Mouse (Mus musculus): Measurements from ENCODE around the gene Speer4e. TPM values are rescaled to one million over a fixed set of nuclear protein-coding genes. Genes with fewer than 3 reads are reported as not detected.
"Not testable (repeated sequence)": the region's sequence is repeated elsewhere in the genome, so short reads cannot be mapped to it uniquely, and the experiment has no call there.

Speer4e gene
- not detected in 2 replicates for polyA plus RNA-seq (2014; fragmentation: Nextera tagmentation; extraction: Ambion mirVana)

- H3K27me3 ChIP-seq (replicated peaks; ENCODE audit: control insufficient read depth, insufficient read depth, low read length); ATAC-seq (ENCODE audit: low read depth); H3K9me3 ChIP-seq (ENCODE audit: control insufficient read depth, low read length); H3K4me2 ChIP-seq (ENCODE audit: low read depth, low read length); H3K4me3 ChIP-seq (ENCODE audit: low read depth, low read length); H3K27ac ChIP-seq (replicated peaks; ENCODE audit: low read depth, low read length); H3K36me3 ChIP-seq (ENCODE audit: control insufficient read depth, insufficient read depth, low read length); H3K4me1 ChIP-seq (ENCODE audit: control insufficient read depth, insufficient read depth, low read length); DNase-seq (ENCODE audit: low spot score); H3K9ac ChIP-seq (ENCODE audit: low read depth, low read length): not testable (repeated sequence)
- WGBS, result 36% methylated on average over 1 of the region's 1 CpGs
Measured at GRCm38 (mm10) chr5:14938329-14938728, at the start of gene Speer4e. Gene Speer4e (minus strand): TSS chr5:14938429.

GRCm38 (mm10) chr5:14986649-14987387, 48.6 kb upstream of the Speer4e start:
- not testable (repeated sequence) for H3K27me3 ChIP-seq (replicated peaks; ENCODE audit: control insufficient read depth, insufficient read depth, low read length); H3K4me1 ChIP-seq (ENCODE audit: control insufficient read depth, insufficient read depth, low read length); ATAC-seq (ENCODE audit: low read depth); H3K4me3 ChIP-seq (ENCODE audit: low read depth, low read length); DNase-seq (ENCODE audit: low spot score); H3K36me3 ChIP-seq (ENCODE audit: control insufficient read depth, insufficient read depth, low read length); H3K9ac ChIP-seq (ENCODE audit: low read depth, low read length); H3K27ac ChIP-seq (replicated peaks; ENCODE audit: low read depth, low read length); H3K4me2 ChIP-seq (ENCODE audit: low read depth, low read length)
- WGBS, result 37% methylated on average over 5 of the region's 6 CpGs
- H3K9me3 ChIP-seq (ENCODE audit: control insufficient read depth, low read length), result peaks cover 11% of the 10 kb centered on the region; the same call in 1 of the 2 replicates

- not testable (repeated sequence) for H3K4me1 ChIP-seq (ENCODE audit: control insufficient read depth, insufficient read depth, low read length); ATAC-seq (ENCODE audit: low read depth); DNase-seq (ENCODE audit: low spot score); H3K27me3 ChIP-seq (replicated peaks; ENCODE audit: control insufficient read depth, insufficient read depth, low read length); H3K4me3 ChIP-seq (ENCODE audit: low read depth, low read length); H3K4me2 ChIP-seq (ENCODE audit: low read depth, low read length); H3K27ac ChIP-seq (replicated peaks; ENCODE audit: low read depth, low read length); H3K9me3 ChIP-seq (ENCODE audit: control insufficient read depth, low read length); H3K36me3 ChIP-seq (ENCODE audit: control insufficient read depth, insufficient read depth, low read length); H3K9ac ChIP-seq (ENCODE audit: low read depth, low read length)
- no CpG with 5 or more reads among the region's 1 CpGs for WGBS
Measured at GRCm38 (mm10) chr5:14978835-14979234, 40.6 kb upstream of the Speer4e start, which contains the start of gene Gm10354. Gene Gm10354 (minus strand): TSS chr5:14978935.

- DNase-seq (ENCODE audit: low spot score); ATAC-seq (ENCODE audit: low read depth): not testable (repeated sequence)
Measured at GRCm38 (mm10) chr5:14977368-14977767, 39.1 kb upstream of the Speer4e start.

GRCm38 (mm10) chr5:14975294-14975693, 37.1 kb upstream of the Speer4e start:
- WGBS, result 61% methylated on average over 3 of the region's 4 CpGs
- H3K4me1 ChIP-seq (ENCODE audit: control insufficient read depth, insufficient read depth, low read length), result not testable (repeated sequence)

More at GRCm38 (mm10) chr5:14977368-14977767, 39.1 kb upstream of the Speer4e start:
- H3K27me3 ChIP-seq (replicated peaks; ENCODE audit: control insufficient read depth, insufficient read depth, low read length); H3K4me1 ChIP-seq (ENCODE audit: control insufficient read depth, insufficient read depth, low read length); H3K27ac ChIP-seq (replicated peaks; ENCODE audit: low read depth, low read length); H3K4me2 ChIP-seq (ENCODE audit: low read depth, low read length); H3K9ac ChIP-seq (ENCODE audit: low read depth, low read length); H3K36me3 ChIP-seq (ENCODE audit: control insufficient read depth, insufficient read depth, low read length); H3K4me3 ChIP-seq (ENCODE audit: low read depth, low read length): not testable (repeated sequence)
- 75% methylated on average over 4 of the region's 4 CpGs for WGBS
- H3K9me3 ChIP-seq (ENCODE audit: control insufficient read depth, low read length), result peaks cover 11% of the 10 kb centered on the region

GRCm38 (mm10) chr5:14972841-14973240, 34.6 kb upstream of the Speer4e start:
- not testable (repeated sequence) for H3K9me3 ChIP-seq (ENCODE audit: control insufficient read depth, low read length); H3K27me3 ChIP-seq (replicated peaks; ENCODE audit: control insufficient read depth, insufficient read depth, low read length); H3K9ac ChIP-seq (ENCODE audit: low read depth, low read length); H3K4me3 ChIP-seq (ENCODE audit: low read depth, low read length); H3K4me2 ChIP-seq (ENCODE audit: low read depth, low read length); H3K27ac ChIP-seq (replicated peaks; ENCODE audit: low read depth, low read length); DNase-seq (ENCODE audit: low spot score); H3K4me1 ChIP-seq (ENCODE audit: control insufficient read depth, insufficient read depth, low read length); ATAC-seq (ENCODE audit: low read depth); H3K36me3 ChIP-seq (ENCODE audit: control insufficient read depth, insufficient read depth, low read length)
- 86% methylated on average over 3 of the region's 3 CpGs for WGBS

More at GRCm38 (mm10) chr5:14975294-14975693, 37.1 kb upstream of the Speer4e start:
- H3K9me3 ChIP-seq (ENCODE audit: control insufficient read depth, low read length), result peaks cover 12% of the 10 kb centered on the region
- not testable (repeated sequence) for DNase-seq (ENCODE audit: low spot score); H3K9ac ChIP-seq (ENCODE audit: low read depth, low read length); H3K4me2 ChIP-seq (ENCODE audit: low read depth, low read length); ATAC-seq (ENCODE audit: low read depth); H3K4me3 ChIP-seq (ENCODE audit: low read depth, low read length); H3K27me3 ChIP-seq (replicated peaks; ENCODE audit: control insufficient read depth, insufficient read depth, low read length); H3K27ac ChIP-seq (replicated peaks; ENCODE audit: low read depth, low read length); H3K36me3 ChIP-seq (ENCODE audit: control insufficient read depth, insufficient read depth, low read length)

GRCm38 (mm10) chr5:14963821-14964220, 25.6 kb upstream of the Speer4e start:
- not testable (repeated sequence) for H3K36me3 ChIP-seq (ENCODE audit: control insufficient read depth, insufficient read depth, low read length); H3K4me1 ChIP-seq (ENCODE audit: control insufficient read depth, insufficient read depth, low read length); DNase-seq (ENCODE audit: low spot score); H3K27me3 ChIP-seq (replicated peaks; ENCODE audit: control insufficient read depth, insufficient read depth, low read length); H3K4me3 ChIP-seq (ENCODE audit: low read depth, low read length); ATAC-seq (ENCODE audit: low read depth); H3K4me2 ChIP-seq (ENCODE audit: low read depth, low read length); H3K27ac ChIP-seq (replicated peaks; ENCODE audit: low read depth, low read length); H3K9ac ChIP-seq (ENCODE audit: low read depth, low read length)
- WGBS, result 79% methylated on average over 13 of the region's 13 CpGs
- peaks cover 15% of the 10 kb centered on the region for H3K9me3 ChIP-seq (ENCODE audit: control insufficient read depth, low read length)

GRCm38 (mm10) chr5:14961502-14961901, 23.3 kb upstream of the Speer4e start:
- not testable (repeated sequence) for H3K4me1 ChIP-seq (ENCODE audit: control insufficient read depth, insufficient read depth, low read length); DNase-seq (ENCODE audit: low spot score); H3K27ac ChIP-seq (replicated peaks; ENCODE audit: low read depth, low read length); H3K4me3 ChIP-seq (ENCODE audit: low read depth, low read length); H3K9ac ChIP-seq (ENCODE audit: low read depth, low read length); ATAC-seq (ENCODE audit: low read depth); H3K36me3 ChIP-seq (ENCODE audit: control insufficient read depth, insufficient read depth, low read length); H3K4me2 ChIP-seq (ENCODE audit: low read depth, low read length); H3K27me3 ChIP-seq (replicated peaks; ENCODE audit: control insufficient read depth, insufficient read depth, low read length)
- H3K9me3 ChIP-seq (ENCODE audit: control insufficient read depth, low read length), result peaks cover 19% of the 10 kb centered on the region
- WGBS, result 78% methylated on average over 4 of the region's 4 CpGs
